Mouse (Mus musculus) liver, embryonic 11.5 days (tissue): ENCODE data around the gene Nudt2. TPM values are rescaled to one million over a fixed set of nuclear protein-coding genes. Genes with fewer than 3 reads are reported as not detected.

Experiments used
- ATAC-seq: fragments of 200-750 bp; cut with Nextera tagmentation; replicated peaks from 2 replicates; pipeline ENCODE4 v1.8.0; 2017; ENCODE audit warnings: moderate number of reproducible peaks, mild to moderate bottlenecking, moderate TSS enrichment, moderate library complexity; ENCODE audit not compliant: low FRiP score
- DNase-seq: peaks from one replicate; pipeline ENCODE4 v3.0.0-alpha.2; 2017; ENCODE audit warnings: low spot score
- H3K27ac ChIP-seq: fragments of 300-500 bp; sonication (generic); 2 replicates; pipeline ENCODE4 v1.5.1; 2014; ENCODE audit warnings: mild to moderate bottlenecking, low read depth, low read length, control low read depth
- H3K27me3 ChIP-seq: fragments of 300-500 bp; sonication (generic); replicated peaks from 2 replicates; pipeline ENCODE4 v1.6.1; 2014; ENCODE audit warnings: low read length, mixed read lengths; ENCODE audit not compliant: control insufficient read depth, insufficient read depth
- H3K36me3 ChIP-seq: fragments of 300-500 bp; sonication (generic); 2 replicates; pipeline ENCODE4 v1.6.1; 2014; ENCODE audit warnings: mild to moderate bottlenecking, low read length, moderate library complexity, mixed read lengths; ENCODE audit not compliant: control insufficient read depth, insufficient read depth
- H3K4me1 ChIP-seq: fragments of 300-500 bp; sonication (generic); replicated peaks from 2 replicates; pipeline ENCODE4 v1.6.1; 2014; ENCODE audit warnings: low read length, mixed read lengths; ENCODE audit not compliant: control insufficient read depth, insufficient read depth
- H3K4me2 ChIP-seq: fragments of 300-500 bp; sonication (generic); 2 replicates; pipeline ENCODE4 v1.6.1; 2014; ENCODE audit warnings: mild to moderate bottlenecking, control low read depth, moderate library complexity
- H3K4me3 ChIP-seq: fragments of 300-500 bp; sonication (generic); 2 replicates; pipeline ENCODE4 v1.5.1; 2014; ENCODE audit warnings: low read depth, low read length, control low read depth
- H3K9ac ChIP-seq: fragments of 300-500 bp; sonication (generic); 2 replicates; pipeline ENCODE4 v1.6.1; 2014; ENCODE audit warnings: low read depth, low read length, control low read depth
- H3K9me3 ChIP-seq: fragments of 300-500 bp; sonication (generic); 2 replicates; pipeline ENCODE4 v1.6.1; 2016; ENCODE audit warnings: low read length, inconsistent platforms, mixed read lengths; ENCODE audit not compliant: control insufficient read depth
- WGBS: fragments of 180-500 bp; shearing (Covaris S2); extraction: QIAGEN DNeasy Blood & Tissue Kit; methylation state at CpG from one replicate; pipeline ENCODE4 v1.1.7; 2014; 5-methylcytosine and 5-hydroxymethylcytosine counted together
- polyA plus RNA-seq: library from polyadenylated mRNA; unstranded; fragments of >200 nt; fragmentation: Nextera tagmentation; extraction: Ambion mirVana; gene quantifications from 2 replicates; pipeline ENCODE4 v1.2.1, GENCODE M21; 2014

Gene Nudt2
- polyA plus RNA-seq, 1 experiment from 2014 or later = 45.5 TPM

DNA sequence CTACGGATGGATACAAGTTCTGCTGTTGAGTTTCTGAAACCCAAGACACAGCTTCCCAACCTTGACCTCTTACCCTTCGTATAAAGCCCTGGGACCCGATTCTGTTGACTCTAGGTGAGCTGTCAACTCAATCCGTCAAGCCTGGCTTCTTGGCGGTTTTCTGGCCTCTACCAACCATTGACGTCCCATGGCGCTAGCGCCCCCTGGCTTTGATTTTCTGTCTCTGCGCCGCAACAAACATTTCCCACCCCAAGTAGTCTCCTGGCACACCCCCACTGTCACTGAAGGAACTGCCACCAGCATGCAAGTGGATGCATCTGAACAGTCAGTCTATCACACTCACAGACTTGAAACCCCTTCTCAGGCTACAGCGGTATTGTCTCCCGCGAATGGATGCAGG, 41.2 kb downstream of the Nudt2 start:
- H3K9me3 ChIP-seq = no peaks in the 10 kb centered on the region
- no peaks in the 10 kb centered on the region for H3K36me3 ChIP-seq
- WGBS = 11% methylated on average over 13 of the region's 13 CpGs
- H3K4me3 ChIP-seq = peak overlapping the region; percentile 53
- H3K9ac ChIP-seq = 0 out of 2 replicates have a peak overlapping the region, but pooled peaks have one; percentile 0
- peaks cover 30% of the 10 kb centered on the region for H3K27me3 ChIP-seq
- H3K4me2 ChIP-seq = peak overlapping the region; percentile 96
- H3K27ac ChIP-seq = no peak overlapping the region; the same call in 1 of the 2 replicates
- ATAC-seq (no peak), DNase-seq (no peak)
- peaks cover 17% of the 10 kb centered on the region for H3K4me1 ChIP-seq

DNA sequence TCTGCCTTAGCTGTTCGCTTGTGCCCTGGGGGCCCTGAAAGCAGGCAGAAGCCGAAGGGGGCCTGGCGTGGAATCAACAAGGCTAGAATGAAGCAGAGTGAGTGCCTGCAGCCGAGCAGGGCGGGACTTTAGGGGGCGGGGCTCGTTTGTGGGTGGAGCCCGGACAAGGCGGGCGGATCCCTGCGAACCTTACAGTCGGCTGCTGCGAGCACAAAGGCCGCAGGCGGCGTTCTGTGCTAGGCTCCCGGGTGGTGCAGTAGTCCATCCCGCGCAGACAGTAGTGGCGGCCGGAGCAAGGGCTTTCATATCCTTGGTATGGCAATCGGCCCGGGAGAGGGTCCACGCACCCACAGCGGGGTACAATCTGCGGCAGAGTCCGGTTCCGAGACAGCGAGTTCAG, 42.0 kb downstream of the Nudt2 start:
- peaks cover 23% of the 10 kb centered on the region for H3K27me3 ChIP-seq
- H3K4me1 ChIP-seq = peaks cover 17% of the 10 kb centered on the region
- no peaks in the 10 kb centered on the region for H3K9me3 ChIP-seq
- H3K4me3 ChIP-seq = peak overlapping the region; percentile 53
- H3K36me3 ChIP-seq = no peaks in the 10 kb centered on the region
- H3K9ac ChIP-seq = 0 out of 2 replicates have a peak overlapping the region, but pooled peaks have one; percentile 0
- ATAC-seq = peak; percentile 68
- no peak overlapping the region for H3K27ac ChIP-seq
- WGBS = 1% methylated on average over 29 of the region's 29 CpGs
- DNase-seq = peak; percentile 85
- H3K4me2 ChIP-seq = peak overlapping the region; percentile 96

DNA sequence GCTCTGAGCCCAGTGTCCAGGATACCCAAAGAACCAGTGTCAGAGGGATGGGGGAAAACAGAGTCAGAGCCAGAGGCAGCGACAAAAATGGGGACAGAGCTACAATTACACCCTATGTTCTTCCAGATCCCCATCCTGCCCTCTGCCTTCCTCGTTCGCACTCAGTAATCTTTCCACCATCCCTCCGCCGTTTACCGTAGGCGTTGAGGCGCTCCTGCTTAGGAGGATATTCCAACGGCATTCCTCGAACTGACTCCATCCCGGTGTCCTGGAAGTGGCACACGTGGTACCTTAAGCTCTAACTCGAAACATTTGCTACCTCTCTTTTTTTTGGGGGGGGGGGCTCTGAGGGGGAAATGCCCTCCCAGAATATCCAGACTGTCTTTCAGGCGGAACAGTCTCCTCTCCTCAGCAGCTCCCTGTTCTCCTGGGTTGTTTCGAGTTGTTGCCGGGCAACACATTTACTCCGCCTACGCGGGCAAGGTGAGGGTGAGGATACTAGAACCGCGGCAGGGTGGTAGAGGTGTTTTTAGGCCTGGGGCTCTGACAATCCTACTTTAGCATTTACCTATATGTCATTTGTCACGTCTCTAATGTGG, 42.5 kb downstream of the Nudt2 start:
- ATAC-seq (no peak), DNase-seq (no peak)
- H3K9ac ChIP-seq = no peak overlapping the region
- H3K9me3 ChIP-seq = no peaks in the 10 kb centered on the region
- H3K27ac ChIP-seq = no peak overlapping the region
- WGBS = 5% methylated on average over 22 of the region's 22 CpGs
- H3K4me1 ChIP-seq = peaks cover 13% of the 10 kb centered on the region
- peaks cover 18% of the 10 kb centered on the region for H3K27me3 ChIP-seq
- no peaks in the 10 kb centered on the region for H3K36me3 ChIP-seq
- peak overlapping the region; percentile 96 for H3K4me2 ChIP-seq
- H3K4me3 ChIP-seq = peak overlapping the region; percentile 53

DNA sequence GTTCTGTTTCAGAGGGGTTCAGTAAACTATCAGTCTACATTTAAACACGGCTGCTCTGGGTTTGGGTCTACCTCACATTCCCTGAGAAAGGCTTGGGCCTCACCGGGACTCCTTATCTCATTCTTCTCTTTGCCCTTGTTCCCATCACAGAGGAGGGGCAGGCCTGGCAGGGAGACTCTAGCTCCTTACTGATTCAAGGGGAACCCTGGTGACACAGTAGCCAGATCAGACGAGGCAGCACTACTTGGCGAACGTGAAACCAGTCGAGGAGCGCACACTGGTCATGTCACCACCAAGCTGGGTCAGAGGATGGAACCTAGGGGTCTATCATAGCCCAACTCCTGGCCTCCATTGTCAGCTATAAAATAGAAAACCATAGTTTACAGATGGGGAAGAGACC, 43.0 kb downstream of the Nudt2 start:
- no peaks in the 10 kb centered on the region for H3K36me3 ChIP-seq
- H3K9me3 ChIP-seq = no peaks in the 10 kb centered on the region
- no peak overlapping the region for H3K4me3 ChIP-seq
- no peak for DNase-seq
- no peak overlapping the region for H3K4me2 ChIP-seq
- peaks cover 16% of the 10 kb centered on the region for H3K27me3 ChIP-seq
- no peak overlapping the region for H3K9ac ChIP-seq
- 45% methylated on average over 7 of the region's 7 CpGs for WGBS
- no peak for ATAC-seq
- H3K4me1 ChIP-seq = peaks cover 10% of the 10 kb centered on the region
- H3K27ac ChIP-seq = no peak overlapping the region

DNA sequence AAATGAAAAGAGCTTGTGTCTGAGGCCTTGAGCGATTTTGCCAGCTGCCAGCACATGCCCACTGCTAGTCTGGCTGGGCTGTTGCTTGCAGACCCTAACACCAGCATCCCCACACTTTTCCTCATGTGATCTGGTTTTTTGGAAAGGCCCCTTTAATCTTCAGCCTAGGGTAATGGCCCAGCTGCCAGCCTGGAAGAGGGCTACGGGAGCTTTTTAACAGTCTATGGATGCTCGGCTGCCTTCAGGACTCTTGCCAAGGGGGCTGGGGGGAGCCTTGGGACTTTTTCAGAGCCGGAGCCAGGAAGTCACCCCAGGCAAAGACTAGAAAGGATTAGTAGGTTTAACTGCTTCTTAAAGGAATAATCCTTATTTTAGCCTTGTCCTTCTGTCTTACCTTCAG, 48.4 kb downstream of the Nudt2 start:
- no peak overlapping the region for H3K9ac ChIP-seq
- no peaks in the 10 kb centered on the region for H3K9me3 ChIP-seq
- no peak overlapping the region for H3K4me3 ChIP-seq
- DNase-seq (no peak), ATAC-seq (no peak)
- H3K27ac ChIP-seq = no peak overlapping the region
- H3K4me2 ChIP-seq = no peak overlapping the region
- no peaks in the 10 kb centered on the region for H3K4me1 ChIP-seq
- H3K27me3 ChIP-seq = peaks cover 4% of the 10 kb centered on the region
- H3K36me3 ChIP-seq = no peaks in the 10 kb centered on the region
- whole genome bisulfite sequencing = 51% methylated on average over 4 of the region's 4 CpGs

DNA sequence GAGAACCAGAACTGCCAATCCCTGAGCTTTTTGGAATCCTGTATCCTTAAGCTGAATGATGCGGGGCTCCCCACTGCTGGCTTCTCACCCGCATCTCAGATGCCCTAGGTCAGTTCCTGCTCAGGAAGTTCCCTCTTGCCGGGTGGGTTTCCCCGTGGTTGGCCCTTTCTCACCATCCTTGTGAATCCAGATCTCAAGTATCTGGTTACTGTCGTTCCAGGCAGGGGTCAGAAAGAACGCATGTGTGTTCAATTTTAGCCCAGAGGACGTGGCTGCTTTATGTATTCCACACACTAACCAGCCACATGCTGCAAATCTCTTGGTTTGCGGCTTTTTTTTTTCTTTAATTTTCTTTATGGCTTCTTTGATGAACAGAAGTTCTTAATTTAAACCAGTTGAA, 48.8 kb downstream of the Nudt2 start:
- Histone ChIP-seq H3K4me1 (no peaks in the 10 kb centered on the region), H3K27ac (no peak overlapping the region), H3K36me3 (no peaks in the 10 kb centered on the region), H3K4me3 (no peak overlapping the region), H3K9ac (no peak overlapping the region), H3K9me3 (no peaks in the 10 kb centered on the region), H3K4me2 (no peak overlapping the region), H3K27me3 (peaks cover under 1% of the 10 kb centered on the region)
- DNase-seq = no peak
- ATAC-seq = no peak
- WGBS = 22% methylated on average over 8 of the region's 8 CpGs

DNA sequence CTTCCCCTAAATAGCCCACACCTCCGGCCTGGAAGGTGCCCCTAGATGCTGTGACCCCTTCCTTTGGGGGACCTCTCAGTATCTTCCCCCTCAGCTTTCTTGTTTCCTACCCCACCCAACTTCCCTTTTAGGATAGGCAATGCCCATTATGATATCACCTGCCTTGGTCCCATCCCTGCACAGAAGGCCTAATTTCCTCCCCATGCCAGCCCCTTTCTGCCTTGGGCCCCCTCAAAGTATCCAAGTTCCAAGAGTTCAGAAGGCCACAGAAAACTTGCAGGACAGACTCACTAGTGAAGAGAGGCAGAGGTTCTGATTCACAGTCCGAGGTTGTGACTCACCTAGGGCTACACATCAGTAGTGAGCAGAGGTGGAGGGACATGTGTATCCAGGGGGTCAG, 52.3 kb downstream of the Nudt2 start, which contains the start of gene 1110017D15Rik:
Gene 1110017D15Rik (minus strand): TSS at position 101 of the 400 bp plus-strand sequence.
- no peak within 1 kb of the TSS for H3K4me3 ChIP-seq
- no peak for DNase-seq
- H3K4me2 ChIP-seq = no peak within 1 kb of the TSS
- H3K36me3 ChIP-seq = no peaks in the 10 kb centered on the region
- H3K27ac ChIP-seq = no peak within 1 kb of the TSS
- H3K4me1 ChIP-seq = no peaks in the 10 kb centered on the region
- ATAC-seq = no peak
- no peaks in the 10 kb centered on the region for H3K9me3 ChIP-seq
- no peaks in the 10 kb centered on the region; the same call in none of the 2 replicates for H3K27me3 ChIP-seq
- no peak within 1 kb of the TSS for H3K9ac ChIP-seq
- 60% methylated on average over 2 of the region's 2 CpGs for WGBS

DNA sequence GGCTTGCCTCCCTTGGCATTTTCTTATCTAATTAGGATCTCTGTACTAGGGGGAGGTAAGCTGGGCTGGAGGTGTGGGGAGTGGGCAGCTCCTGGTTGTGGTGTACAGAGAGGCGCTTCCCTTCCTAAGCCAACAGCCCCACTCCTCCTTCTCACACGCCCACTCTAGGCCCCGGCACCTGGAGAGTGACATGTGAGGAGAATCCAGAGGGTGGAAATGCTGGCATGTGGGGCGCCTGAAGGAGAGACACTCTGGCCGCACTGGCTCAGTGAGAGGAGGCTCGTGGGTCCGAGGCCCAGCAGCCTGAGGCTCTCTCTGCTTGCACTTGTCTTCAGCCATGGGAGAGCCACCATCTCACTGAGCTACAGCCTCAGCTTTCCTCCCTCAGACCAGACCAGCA, 53.4 kb downstream of the Nudt2 start:
- 71% methylated on average over 7 of the region's 7 CpGs for WGBS
- H3K9ac ChIP-seq = no peak overlapping the region

DNA sequence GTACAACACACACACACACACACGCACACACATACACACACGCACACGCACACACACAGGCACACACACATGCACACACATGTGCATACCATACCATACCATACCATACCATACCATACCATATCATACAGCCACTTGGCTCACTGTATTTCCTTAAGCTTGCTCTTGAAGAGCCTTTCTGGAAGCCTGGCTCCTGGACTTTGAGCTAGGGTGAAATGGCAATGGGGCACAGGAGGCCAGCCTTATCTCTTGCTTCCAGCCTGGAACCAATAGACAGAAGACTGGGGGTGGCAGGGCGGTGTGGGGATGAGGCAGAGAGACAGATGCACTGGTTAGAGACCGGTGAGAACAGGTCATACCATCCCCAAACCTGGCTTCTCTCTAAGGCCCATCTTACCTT, 54.2 kb downstream of the Nudt2 start:
- no peaks in the 10 kb centered on the region for H3K4me1 ChIP-seq
- no peak overlapping the region for H3K4me3 ChIP-seq
- no peaks in the 10 kb centered on the region for H3K27me3 ChIP-seq
- H3K9ac ChIP-seq = no peak overlapping the region
- ATAC-seq (no peak), DNase-seq (no peak)
- 84% methylated on average over 5 of the region's 5 CpGs for WGBS
- no peaks in the 10 kb centered on the region for H3K9me3 ChIP-seq
- H3K36me3 ChIP-seq = no peaks in the 10 kb centered on the region
- H3K4me2 ChIP-seq = no peak overlapping the region
- no peak overlapping the region for H3K27ac ChIP-seq

More for the DNA sequence above, 53.4 kb downstream of the Nudt2 start:
- DNase-seq = no peak
- no peak overlapping the region for H3K4me2 ChIP-seq
- no peak for ATAC-seq
- no peak overlapping the region for H3K4me3 ChIP-seq
- no peaks in the 10 kb centered on the region for H3K9me3 ChIP-seq
- no peak overlapping the region for H3K27ac ChIP-seq
- H3K27me3 ChIP-seq = no peaks in the 10 kb centered on the region; the same call in 1 of the 2 replicates
- no peaks in the 10 kb centered on the region for H3K4me1 ChIP-seq
- no peaks in the 10 kb centered on the region for H3K36me3 ChIP-seq
